Comparison of ENCODE assay signal across 25 mouse cellular contexts in the genomic region with DNA sequence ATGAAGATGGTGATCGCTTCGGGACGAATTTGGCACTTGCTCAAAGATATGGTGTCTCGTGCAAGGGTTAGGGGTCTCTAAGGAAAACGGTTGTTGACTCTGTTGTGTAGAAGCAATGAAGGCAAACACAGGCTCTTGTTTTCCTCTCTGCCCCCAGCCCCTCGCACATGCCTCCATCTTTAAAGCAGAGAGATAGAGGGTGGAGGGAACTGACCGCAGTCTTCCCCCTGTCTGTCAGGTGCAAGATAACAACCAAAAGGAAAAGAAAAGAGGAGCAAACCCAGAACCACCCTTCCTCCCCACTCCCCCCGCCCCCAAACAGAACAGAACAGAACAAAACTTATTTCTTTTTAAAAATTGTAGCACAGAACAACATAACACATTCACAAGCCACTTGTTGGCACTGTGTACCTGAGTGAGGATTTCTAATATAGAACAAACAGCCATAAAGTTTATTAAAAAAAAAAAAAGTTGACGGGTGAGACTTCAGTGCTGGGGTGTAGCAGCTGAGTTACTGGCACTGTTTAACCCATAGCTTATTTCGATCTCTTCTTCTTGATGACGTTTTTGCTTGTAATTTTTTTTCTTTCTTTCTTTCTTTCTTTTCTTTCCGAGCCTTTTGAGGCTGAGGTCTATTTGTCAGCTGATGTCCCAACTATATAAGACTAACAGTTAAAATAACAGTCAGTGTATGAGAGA.
DNase-seq lines count a peak whose midpoint lies in the region; ATAC-seq and TF ChIP-seq lines count a peak whose summit lies in the region.
"Had no signal": no experiment of that assay in that cellular context is flagged by ENCODE, and none has a peak within 500 bp of the region (broad histone marks: within the 10 kb centered on the region; RNA-seq: fewer than 3 reads in every experiment).

No protein-coding gene starts in this region.

- peak overlapping the region; percentile 62 for H3K4me2 ChIP-seq in liver, embryonic 14.5 days (ENCODE audit: low read depth)
- H3K4me2 ChIP-seq: forebrain, embryonic 12.5 days; heart, embryonic 11.5 days; hindbrain, embryonic 12.5 days; kidney, embryonic 15.5 days; lung, embryonic 15.5 days; midbrain, embryonic 15.5 days; neural tube, embryonic 15.5 days had no signal

- WGBS in bone marrow, adult 2 months = 56% methylated on average over 12 of the region's 12 CpGs
- WGBS in liver, embryonic 14.5 days (ENCODE audit: insufficient replicate concordance) = 30% methylated on average over 12 of the region's 12 CpGs

- ATAC-seq in liver, embryonic 14.5 days (ENCODE audit: insufficient read depth) = peak; percentile 76
- ATAC-seq in monocyte, adult 5-6 weeks (replicated peaks; ENCODE audit: insufficient number of reproducible peaks, low FRiP score, low TSS enrichment, poor library complexity, severe bottlenecking) = no peak
- ATAC-seq: activated CD4-positive, CD25-positive, alpha-beta regulatory T cell, adult 4 months; midbrain, embryonic 15.5 days had no signal

- TF ChIP-seq EP300 in liver, embryonic 14.5 days (IDR thresholded peaks at IDR 0.05; ENCODE audit: low read depth) = no peak

- TF ChIP-seq CTCF in bone marrow, adult 2 months (IDR thresholded peaks at IDR 0.05; ENCODE audit: control insufficient read depth, insufficient read depth, low read length) = no peak
- 0 out of 2 replicates have a peak, but pooled peaks have one; percentile 15 for TF ChIP-seq CTCF in liver, embryonic 14.5 days (IDR thresholded peaks at IDR 0.05; ENCODE audit: low read depth)

- no peaks in the 10 kb centered on the region; the same call in 1 of the 2 replicates for H3K4me1 ChIP-seq in bone marrow, adult 2 months (ENCODE audit: control insufficient read depth, insufficient read depth, low read length)
- H3K4me1 ChIP-seq in erythroblast, embryonic 14.5 days (ENCODE audit: control insufficient read depth) = peaks cover 16% of the 10 kb centered on the region
- H3K4me1 ChIP-seq in liver, embryonic 14.5 days (replicated peaks; ENCODE audit: control insufficient read depth in 2 of 2, insufficient read depth in 2 of 2, low read length in 1 of 2) = peaks cover 0 to 3% of the 10 kb centered on the region in 2 experiments; a peak in 2 of 4 replicates
- H3K4me1 ChIP-seq: forebrain, embryonic 12.5 days; kidney, embryonic 15.5 days; midbrain, embryonic 15.5 days; neural tube, embryonic 15.5 days had no signal

- peak overlapping the region; percentile 1; the same call in 1 of the 2 replicates for H3K9ac ChIP-seq in liver, embryonic 14.5 days (replicated peaks)
- H3K9ac ChIP-seq: forebrain, embryonic 12.5 days; hindbrain, embryonic 12.5 days; kidney, embryonic 15.5 days; lung, embryonic 15.5 days; midbrain, embryonic 15.5 days; neural tube, embryonic 15.5 days had no signal

- H3K9me3 ChIP-seq in erythroblast, embryonic 14.5 days (ENCODE audit: control insufficient read depth, low read length) = no peaks in the 10 kb centered on the region
- no peaks in the 10 kb centered on the region for H3K9me3 ChIP-seq in liver, embryonic 14.5 days (ENCODE audit: control insufficient read depth, low read length)
- H3K9me3 ChIP-seq: embryonic facial prominence, embryonic 10.5 days; forebrain, embryonic 12.5 days; hindbrain, embryonic 12.5 days; kidney, embryonic 15.5 days; lung, embryonic 15.5 days; midbrain, embryonic 15.5 days; neural tube, embryonic 15.5 days had no signal

- no peak overlapping the region for H3K27ac ChIP-seq in bone marrow, adult 2 months (ENCODE audit: control insufficient read depth, insufficient read depth, low read depth, low read length, poor library complexity)
- no peak overlapping the region for H3K27ac ChIP-seq in liver, embryonic 14.5 days
- H3K27ac ChIP-seq: embryonic facial prominence, embryonic 10.5 days; forebrain, embryonic 12.5 days; hindbrain, embryonic 12.5 days; kidney, embryonic 15.5 days; lung, embryonic 15.5 days; midbrain, embryonic 15.5 days; neural tube, embryonic 15.5 days had no signal

- no peak for TF ChIP-seq POLR2A in bone marrow, adult 2 months (IDR thresholded peaks at IDR 0.05; ENCODE audit: borderline replicate concordance, control insufficient read depth, low read depth, low read length)

- peak overlapping the region; percentile 21 for H3K4me3 ChIP-seq in bone marrow, adult 2 months (replicated peaks; ENCODE audit: control insufficient read depth, low read depth, low read length)
- peak overlapping the region; percentile 64 for H3K4me3 ChIP-seq in erythroblast, embryonic 14.5 days (replicated peaks)
- peak overlapping the region; percentile 43 to 50 for H3K4me3 ChIP-seq in liver, embryonic 14.5 days (ENCODE audit: insufficient read depth in 1 of 2, low read depth in 2 of 2, low read length in 2 of 2)
- H3K4me3 ChIP-seq: embryonic facial prominence, embryonic 10.5 days; forebrain, embryonic 12.5 days; hindbrain, embryonic 12.5 days; kidney, embryonic 15.5 days; lung, embryonic 15.5 days; midbrain, embryonic 15.5 days; neural tube, embryonic 15.5 days had no signal

- H3K27me3 ChIP-seq in erythroblast, embryonic 14.5 days (ENCODE audit: control insufficient read depth) = no peaks in the 10 kb centered on the region
- no peaks in the 10 kb centered on the region for H3K27me3 ChIP-seq in liver, embryonic 14.5 days (ENCODE audit: control insufficient read depth, insufficient read depth, low read length)
- H3K27me3 ChIP-seq: CH12.LX; forebrain, embryonic 12.5 days; hindbrain, embryonic 12.5 days; kidney, embryonic 15.5 days; lung, embryonic 15.5 days; midbrain, embryonic 15.5 days; neural tube, embryonic 15.5 days had no signal

- no peaks in the 10 kb centered on the region for H3K36me3 ChIP-seq in erythroblast, embryonic 14.5 days (ENCODE audit: control insufficient read depth)
- H3K36me3 ChIP-seq in liver, embryonic 14.5 days (replicated peaks; ENCODE audit: control insufficient read depth, insufficient read depth, low read depth) = no peaks in the 10 kb centered on the region
- H3K36me3 ChIP-seq: G1E; kidney, embryonic 15.5 days; lung, embryonic 15.5 days; midbrain, embryonic 15.5 days had no signal

- no peak for DNase-seq in liver, embryonic 14.5 days (ENCODE audit: low read depth in 3 of 3, low spot score in 3 of 3)
- peak; percentile 21 for DNase-seq in naive thymus-derived CD4-positive, alpha-beta T cell, adult 2 months (ENCODE audit: low read depth)
- no peak for DNase-seq in heart, postnatal 4 days
- DNase-seq in urinary bladder, postnatal 14 days (ENCODE audit: low spot score) = no peak
- DNase-seq: adrenal gland, postnatal 10 days; B cell, adult 2 months; cerebellum, adult 9-10 months; kidney, adult 11 months; lung, postnatal 36 days; right cerebral cortex, adult 18-20 months; right cerebral cortex, postnatal 4 days had no signal
